Mouse (Mus musculus): ENCODE data around the gene AC124502.3.
"Not testable (repeated sequence)": the region's sequence is repeated elsewhere in the genome, so short reads cannot be mapped to it uniquely, and the experiment has no call there.

AC124502.3 gene

DNA sequence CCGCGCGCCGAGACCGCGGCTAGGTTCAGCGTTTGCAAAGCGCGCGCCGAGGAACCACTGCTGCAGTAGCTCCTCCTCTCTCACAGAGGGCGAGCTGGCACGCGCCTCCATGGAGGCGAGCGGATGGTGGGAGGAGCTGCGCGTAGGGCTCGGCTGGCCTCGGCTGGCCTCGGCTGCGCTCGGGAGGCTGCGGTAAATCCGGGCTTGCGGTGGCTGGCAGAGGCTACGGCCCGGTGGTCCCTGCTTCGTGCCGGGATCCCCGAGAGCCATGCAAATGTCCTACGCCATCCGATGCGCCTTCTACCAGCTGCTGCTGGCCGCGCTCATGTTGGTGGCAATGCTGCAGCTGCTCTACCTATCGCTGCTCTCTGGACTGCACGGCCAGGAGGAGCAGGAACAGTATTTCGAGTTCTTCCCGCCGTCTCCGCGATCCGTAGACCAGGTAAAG lies at the start of gene AC124502.3, which contains the start of gene B4gat1:
Gene AC124502.3 (plus strand): TSS at position 183 of the 448 bp plus-strand sequence.
Gene B4gat1 (plus strand): TSS at position 118 of the 448 bp plus-strand sequence.
- in situ Hi-C loops (cut with MseI, MboI), result no loop called here

DNA sequence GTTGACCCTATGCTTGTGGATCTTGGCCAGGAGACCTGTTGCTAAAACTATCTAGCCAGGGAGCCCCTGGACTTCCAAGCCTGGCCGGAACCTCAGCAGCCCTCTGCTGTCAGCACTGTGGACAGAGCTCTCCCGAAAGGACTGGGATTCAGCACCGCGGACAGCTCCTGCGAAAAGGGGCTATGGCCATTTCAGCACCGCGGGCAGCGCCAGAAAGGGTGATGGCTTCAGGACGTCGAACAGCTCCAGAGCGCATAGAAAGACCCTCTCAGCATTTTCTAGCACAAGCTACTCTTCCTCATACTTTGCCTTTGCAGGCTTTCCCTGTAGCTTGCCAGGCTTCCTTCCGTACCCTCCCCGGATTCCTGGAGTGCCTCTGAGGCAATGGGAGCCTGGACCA lies 49.7 kb upstream of the AC124502.3 start:
- in situ Hi-C loops (cut with MseI, MboI), result no loop called here

GRCm38 (mm10) chr19:4989434-4990255 lies 49.0 kb upstream of the AC124502.3 start:
- in situ Hi-C loops (cut with MseI, MboI), result no loop called here

- in situ Hi-C loops (cut with MseI, MboI), result no loop called here
Measured at GRCm38 (mm10) chr19:4990256-4990625, 48.5 kb upstream of the AC124502.3 start, which contains the start of gene Npas4. Gene Npas4 (minus strand): TSS chr19:4990316.

DNA sequence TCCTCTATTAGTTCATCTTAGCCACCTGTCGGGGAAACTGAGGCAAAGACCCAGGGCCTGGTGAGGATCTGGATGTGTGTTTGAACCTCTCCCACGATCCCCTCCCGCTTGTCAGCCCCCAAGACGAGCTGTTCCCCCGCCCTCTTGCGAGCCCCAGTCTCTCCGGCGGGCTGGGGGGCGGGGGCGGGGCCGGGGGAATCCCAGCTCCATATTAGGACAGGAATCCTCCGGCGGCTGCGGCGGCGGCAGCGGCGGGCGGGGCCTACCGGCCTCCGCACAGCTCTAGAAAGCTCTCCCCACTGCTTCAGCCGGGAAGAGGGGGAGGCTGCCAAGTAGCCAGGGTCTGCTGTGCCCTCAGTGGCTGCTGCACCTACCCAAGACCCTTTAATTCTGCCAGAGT lies 48.0 kb upstream of the AC124502.3 start:
- in situ Hi-C loops (cut with MseI, MboI), result no loop called here

GRCm38 (mm10) chr19:4992371-4992770 lies 46.3 kb upstream of the AC124502.3 start:
- in situ Hi-C loops (cut with MseI, MboI), result no loop called here

DNA sequence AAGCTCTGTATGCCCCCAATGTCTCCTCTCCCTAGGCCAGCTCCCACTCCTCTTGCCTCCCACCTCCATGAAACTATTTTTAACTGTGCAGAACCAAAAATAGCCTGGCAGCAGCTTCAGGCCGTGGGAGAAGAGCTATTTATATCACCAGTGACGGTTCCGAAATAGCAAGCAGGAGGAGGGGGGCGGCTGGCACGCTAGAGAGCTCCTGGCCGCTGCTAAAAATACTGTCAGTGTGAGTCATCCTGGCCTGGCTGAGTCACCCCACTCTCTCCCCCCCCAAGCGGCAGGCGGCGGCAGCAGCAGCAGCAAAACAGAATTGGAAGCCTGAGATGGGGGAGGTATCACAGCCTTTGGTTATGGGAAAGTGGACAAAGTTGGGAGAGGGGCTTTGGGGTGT lies 45.8 kb upstream of the AC124502.3 start:
- in situ Hi-C loops (cut with MseI, MboI), result no loop called here

DNA sequence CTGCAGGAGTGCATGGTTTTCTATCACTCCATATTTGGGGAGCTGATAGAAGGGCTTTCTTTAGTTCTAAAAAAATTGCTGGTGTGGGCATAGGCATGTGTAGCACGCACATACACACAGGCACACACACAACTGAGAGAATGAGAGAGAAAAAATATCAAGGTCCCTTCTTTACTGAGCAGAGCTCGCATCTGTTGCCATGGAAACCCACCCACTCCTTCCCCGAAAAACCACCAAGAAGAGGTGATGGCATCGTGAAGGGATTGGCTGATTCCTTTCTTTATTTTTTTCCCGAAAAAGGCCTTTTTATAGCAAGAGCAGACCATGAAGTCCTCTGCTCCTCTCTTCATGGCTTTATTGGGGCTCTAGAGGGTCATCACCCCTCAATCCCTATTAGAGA lies 44.6 kb upstream of the AC124502.3 start:
- in situ Hi-C loops (cut with MseI, MboI), result no loop called here

DNA sequence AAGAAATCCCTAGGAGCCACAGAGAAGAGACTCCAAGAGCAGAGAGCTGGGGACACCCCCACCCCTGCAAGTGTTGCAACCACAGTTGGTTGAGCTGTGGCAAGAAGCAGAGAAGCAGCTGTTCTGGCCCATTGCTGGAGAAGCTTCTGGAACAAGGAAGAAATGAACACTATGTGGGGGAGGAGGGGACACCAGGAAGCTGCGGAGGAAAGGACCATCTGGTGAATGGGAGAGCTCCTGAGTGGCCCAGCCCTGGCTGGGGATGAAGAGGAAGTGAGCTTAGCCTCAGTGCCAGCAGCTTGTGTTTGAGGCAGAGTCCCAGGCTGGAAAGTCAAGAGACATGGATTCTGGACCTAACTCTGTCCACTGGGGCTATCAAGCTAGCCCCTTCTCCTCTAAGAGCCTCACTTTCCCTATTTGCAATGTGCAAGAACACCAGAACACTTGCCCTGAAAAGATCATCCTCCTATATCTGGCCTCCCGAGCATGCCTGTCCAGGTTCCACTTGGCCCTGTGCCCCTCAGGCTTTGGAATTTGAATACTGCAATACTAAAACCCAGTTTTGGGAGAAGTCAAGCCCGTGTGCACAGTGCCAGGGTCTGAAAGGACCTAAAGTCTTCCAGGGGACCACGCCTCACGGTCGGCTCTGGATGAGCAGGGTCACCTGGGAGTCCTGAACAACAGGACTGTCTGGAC lies 39.1 kb upstream of the AC124502.3 start:
- in situ Hi-C loops (cut with MseI, MboI), result no loop called here

- in situ Hi-C loops (cut with MseI, MboI), result no loop called here
Measured at GRCm38 (mm10) chr19:5001666-5002406, 36.9 kb upstream of the AC124502.3 start.

DNA sequence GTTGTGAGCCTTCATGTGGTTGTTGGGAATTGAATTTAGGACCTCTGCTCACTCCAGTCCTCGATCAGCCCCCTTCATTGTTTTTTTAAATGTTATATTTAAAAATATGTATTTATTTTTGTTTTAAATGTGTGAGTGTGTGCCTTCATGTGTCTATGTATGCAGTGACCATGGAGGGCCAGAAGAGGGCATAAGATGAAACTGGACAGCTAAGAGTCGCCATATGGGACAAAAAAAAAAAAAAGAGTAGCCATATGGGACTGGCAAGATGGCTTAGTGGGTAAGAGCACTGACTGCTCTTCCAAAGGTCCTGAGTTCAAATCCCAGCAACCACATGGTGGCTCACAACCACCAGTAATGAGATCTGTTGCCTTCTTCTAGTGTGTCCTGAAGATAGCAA lies 35.0 kb upstream of the AC124502.3 start:
- in situ Hi-C loops (cut with MseI, MboI), result not testable (repeated sequence)

DNA sequence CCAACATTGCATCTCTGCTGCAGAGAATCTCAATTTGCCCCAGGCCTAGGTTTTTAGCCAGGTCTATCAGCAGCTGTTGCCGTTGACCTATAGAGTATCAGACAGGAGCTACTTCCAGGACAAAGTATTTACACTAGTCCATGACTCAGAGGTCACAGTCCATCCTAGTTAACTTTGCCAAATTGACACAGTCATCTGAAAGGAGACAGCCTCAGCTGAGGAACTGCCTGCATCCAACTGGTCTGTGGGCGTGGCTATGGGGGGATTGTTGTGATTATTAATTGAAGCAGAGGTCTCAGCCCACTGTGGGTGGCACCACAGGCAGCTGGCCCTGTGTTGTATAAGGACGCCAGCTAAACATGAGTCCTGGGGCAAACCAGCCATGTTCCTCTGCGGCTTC lies 33.8 kb upstream of the AC124502.3 start:
- in situ Hi-C loops (cut with MseI, MboI), result no loop called here

DNA sequence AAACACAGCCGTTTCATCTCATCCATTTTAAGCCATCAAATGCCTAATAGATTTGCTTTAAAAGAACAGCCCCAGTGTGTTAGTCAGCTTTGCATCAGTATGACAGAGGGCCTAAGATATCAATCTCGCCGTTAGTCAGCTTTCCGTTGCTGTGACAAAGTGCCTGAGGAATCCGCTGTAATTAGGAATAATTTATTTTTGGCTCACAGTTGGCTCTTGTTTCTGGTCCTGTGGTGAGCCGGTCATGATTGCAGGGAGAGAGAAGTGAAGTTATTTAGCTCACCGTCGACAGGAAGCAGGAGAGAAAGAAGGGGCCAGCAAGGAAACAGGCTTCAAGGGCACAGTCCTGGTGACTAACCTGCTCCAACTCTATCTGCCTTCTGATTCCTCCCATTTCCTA lies 25.6 kb upstream of the AC124502.3 start:
- in situ Hi-C loops (cut with MseI, MboI), result no loop called here

GRCm38 (mm10) chr19:5014961-5015398 lies 23.7 kb upstream of the AC124502.3 start:
- in situ Hi-C loops (cut with MseI, MboI), result no loop called here

DNA sequence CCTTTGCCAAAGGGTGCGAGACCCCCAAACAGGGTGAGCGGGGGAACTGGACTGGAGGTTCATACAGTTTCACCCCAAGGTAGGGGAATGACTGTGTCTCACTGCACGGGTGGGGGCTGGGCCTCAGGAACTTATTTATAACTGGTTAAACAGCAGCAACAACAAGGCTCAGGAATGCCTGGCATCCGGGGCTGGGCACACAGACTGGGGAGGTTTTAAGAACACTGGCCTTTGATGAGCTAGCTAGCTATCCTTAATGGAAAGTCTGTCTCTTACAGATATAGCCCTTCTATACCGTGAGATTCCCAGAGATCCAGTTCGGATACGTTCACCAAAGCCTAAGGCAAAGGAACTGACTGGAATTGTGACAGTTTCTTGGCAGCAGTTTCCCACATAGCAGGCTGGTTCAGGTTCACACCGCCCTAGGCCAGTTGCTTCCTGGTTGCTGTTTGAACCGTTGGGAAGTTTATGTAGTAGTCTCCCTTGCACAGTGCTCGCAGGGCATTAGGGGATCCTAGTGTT lies 22.4 kb upstream of the AC124502.3 start:
- in situ Hi-C loops (cut with MseI, MboI), result no loop called here

DNA sequence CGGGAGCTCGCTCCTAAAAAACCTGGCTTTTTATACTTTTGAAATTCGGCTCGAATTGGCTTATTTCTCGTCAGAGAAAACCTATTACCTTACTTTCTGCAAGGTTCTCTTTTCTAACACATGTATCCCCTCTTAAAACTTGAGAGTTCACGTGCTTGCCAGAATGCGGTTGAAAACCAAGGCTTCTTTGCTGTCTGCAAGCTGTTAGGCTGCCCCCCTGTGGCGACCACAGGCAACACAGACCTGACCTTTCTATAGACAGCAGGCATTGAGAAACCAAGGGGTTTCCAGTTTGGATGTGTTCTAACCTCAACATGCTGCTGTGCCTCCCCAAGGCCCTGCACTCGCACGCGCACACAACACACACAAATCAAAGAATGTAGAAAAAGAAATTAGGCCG lies 21.9 kb upstream of the AC124502.3 start:
- in situ Hi-C loops (cut with MseI, MboI), result no loop called here

- in situ Hi-C loops (cut with MseI, MboI), result no loop called here
Measured at GRCm38 (mm10) chr19:5017611-5018010, 21.1 kb upstream of the AC124502.3 start.

DNA sequence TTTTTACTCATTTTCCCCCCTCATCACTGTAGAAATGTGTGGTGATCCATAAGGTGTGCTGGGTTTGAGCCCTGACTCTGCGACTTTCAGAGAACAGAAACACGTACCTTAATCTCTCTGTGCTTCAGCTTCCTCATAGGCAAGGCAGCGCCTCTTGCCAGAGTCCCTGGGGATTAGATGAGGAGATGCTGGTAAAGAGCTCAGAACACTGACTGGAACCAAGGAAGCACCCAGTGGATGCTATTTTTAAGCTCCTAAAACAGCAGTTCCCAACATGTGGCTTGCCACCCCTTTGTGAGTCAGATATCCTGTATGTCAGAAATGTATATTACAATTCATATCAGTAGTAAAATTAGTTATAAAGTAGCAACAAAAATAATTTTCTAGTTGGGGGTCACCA lies 20.5 kb upstream of the AC124502.3 start:
- in situ Hi-C loops (cut with MseI, MboI), result no loop called here

DNA sequence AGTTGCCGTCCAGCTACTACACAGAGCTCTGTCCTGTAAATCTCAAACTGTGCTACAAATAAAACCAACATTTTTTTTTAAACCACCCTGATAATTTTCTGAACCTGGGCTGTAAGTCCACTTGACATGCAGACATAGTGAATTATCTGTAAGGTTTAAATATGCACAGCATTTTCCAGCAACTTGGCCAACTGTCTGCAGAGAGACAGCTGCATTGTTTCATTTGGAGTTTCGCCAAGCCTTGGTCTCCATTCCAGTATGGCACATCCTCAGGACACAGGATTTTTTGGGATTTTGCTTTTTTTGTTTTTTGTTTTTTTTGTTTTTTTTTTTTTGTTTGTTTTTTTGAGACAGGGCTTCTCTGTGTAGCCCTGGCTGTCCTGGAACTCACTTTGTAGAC lies 17.3 kb upstream of the AC124502.3 start:
- in situ Hi-C loops (cut with MseI, MboI), result no loop called here

- in situ Hi-C loops (cut with MseI, MboI), result no loop called here
Measured at GRCm38 (mm10) chr19:5023621-5024479, 14.8 kb upstream of the AC124502.3 start, which contains the start of gene Slc29a2. Gene Slc29a2 (plus strand): TSS chr19:5023860.

DNA sequence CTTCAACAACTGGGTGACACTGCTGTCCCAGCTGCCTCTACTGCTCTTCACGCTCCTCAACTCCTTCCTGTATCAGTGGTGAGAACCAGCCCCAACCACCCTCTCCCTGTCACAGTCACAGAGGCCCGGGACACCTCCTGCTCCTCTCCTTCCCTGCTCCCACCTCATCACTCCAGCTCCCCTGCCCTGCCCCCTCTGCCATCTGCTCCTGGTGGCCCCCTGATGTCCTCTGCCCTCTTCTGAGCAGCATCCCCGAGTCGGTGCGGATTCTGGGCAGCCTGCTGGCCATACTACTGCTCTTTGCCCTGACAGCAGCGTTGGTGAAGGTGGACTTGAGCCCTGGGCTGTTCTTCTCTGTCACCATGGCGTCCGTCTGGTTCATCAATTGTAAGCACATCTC lies 12.6 kb upstream of the AC124502.3 start:
- in situ Hi-C loops (cut with MseI, MboI), result no loop called here

All from mouse trophoblast stem cell (cell line).